ENCODE assay signal across 8 mouse cellular contexts in the genomic region with DNA sequence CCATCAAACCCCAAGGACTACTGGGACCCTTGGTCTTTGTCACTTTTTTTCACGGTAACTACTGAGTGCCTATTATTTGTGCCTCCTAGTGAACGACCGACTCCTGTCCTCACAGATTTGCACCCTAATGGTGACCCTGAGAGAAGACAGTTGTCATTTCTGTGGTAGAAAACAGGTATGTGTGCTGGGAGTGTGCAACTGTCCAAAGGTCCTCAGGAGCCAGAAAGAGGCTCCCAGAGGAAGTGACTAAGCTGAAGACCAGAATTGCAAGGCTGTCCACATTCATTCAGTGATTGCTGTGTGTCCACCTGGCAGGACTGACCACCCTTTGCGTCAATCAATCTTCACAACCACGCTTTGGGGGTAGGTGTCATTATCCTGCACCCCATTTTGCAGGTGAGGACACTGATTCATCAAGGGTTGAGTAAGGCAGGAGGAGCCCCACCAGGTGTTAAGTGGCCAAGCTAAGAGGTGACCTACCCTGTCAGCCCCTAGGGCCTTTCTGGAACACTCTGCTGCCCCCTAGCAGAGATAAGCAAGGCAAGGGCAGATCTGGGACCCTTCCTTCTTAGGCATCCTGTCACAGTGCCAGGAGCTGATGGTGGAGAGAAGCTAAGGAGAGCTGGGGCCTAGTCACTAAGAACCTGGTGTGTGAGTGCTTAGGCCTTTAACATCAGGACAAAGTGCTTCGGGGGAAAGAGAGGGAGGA. TPM values are rescaled to one million over a fixed set of nuclear protein-coding genes. Genes with fewer than 3 reads are reported as not detected.
DNase-seq lines count a peak whose midpoint lies in the region; ATAC-seq and TF ChIP-seq lines count a peak whose summit lies in the region.

No protein-coding gene starts in this region.

- H3K9ac ChIP-seq in midbrain, embryonic 11.5 days (ENCODE audit: low read length), result no peak overlapping the region

- no peaks in the 10 kb centered on the region for H3K36me3 ChIP-seq in kidney, adult 2 months (ENCODE audit: control insufficient read depth, insufficient read depth, low read length)
- no peaks in the 10 kb centered on the region for H3K36me3 ChIP-seq in hindbrain, embryonic 10.5 days
- H3K36me3 ChIP-seq in midbrain, embryonic 11.5 days (ENCODE audit: control insufficient read depth, insufficient read depth, low read length), result no peaks in the 10 kb centered on the region

- peaks cover 5% of the 10 kb centered on the region for H3K4me1 ChIP-seq in kidney, adult 2 months (ENCODE audit: control insufficient read depth, insufficient read depth, low read length)
- H3K4me1 ChIP-seq in brown adipose tissue, adult 24 weeks (ENCODE audit: control insufficient read depth, insufficient read depth, insufficient read length, low read length), result peaks cover 27% of the 10 kb centered on the region; the same call in 1 of the 2 replicates
- H3K4me1 ChIP-seq in hindbrain, embryonic 10.5 days (replicated peaks), result peaks cover 28% of the 10 kb centered on the region
- no peaks in the 10 kb centered on the region for H3K4me1 ChIP-seq in midbrain, embryonic 11.5 days (ENCODE audit: control insufficient read depth, insufficient read depth, low read length)

- no peak for DNase-seq in kidney, adult 2 months
- DNase-seq in kidney, postnatal 14 days, result no peak
- DNase-seq in hindbrain, embryonic 10.5 days (ENCODE audit: low spot score), result no peak
- no peak for DNase-seq in midbrain, embryonic 11.5 days (ENCODE audit: low spot score, missing footprints)
- DNase-seq in left cerebral cortex, postnatal 4 days, result no peak
- DNase-seq in layer of hippocampus, adult 9-10 months (ENCODE audit: low spot score), result no peak

- peak overlapping the region; percentile 78; the same call in 1 of the 2 replicates for H3K4me3 ChIP-seq in kidney, adult 2 months (ENCODE audit: insufficient read depth, low read depth, low read length)
- peak overlapping the region; percentile 49 for H3K4me3 ChIP-seq in brown adipose tissue, adult 24 weeks (ENCODE audit: insufficient read depth, low read depth, low read length)
- peak overlapping the region; percentile 68 for H3K4me3 ChIP-seq in hindbrain, embryonic 10.5 days
- peak overlapping the region; percentile 42; the same call in 1 of the 2 replicates for H3K4me3 ChIP-seq in midbrain, embryonic 11.5 days (ENCODE audit: low read depth, low read length)

- H3K27me3 ChIP-seq in kidney, adult 2 months (replicated peaks; ENCODE audit: control insufficient read depth, insufficient read depth, low read length), result no peaks in the 10 kb centered on the region
- H3K27me3 ChIP-seq in hindbrain, embryonic 10.5 days (ENCODE audit: insufficient read depth, poor library complexity, severe bottlenecking), result peaks cover 21% of the 10 kb centered on the region
- H3K27me3 ChIP-seq in midbrain, embryonic 11.5 days (ENCODE audit: control insufficient read depth, insufficient read depth, low read length), result no peaks in the 10 kb centered on the region

- no peak for TF ChIP-seq POLR2A in kidney, adult 2 months (IDR thresholded peaks at IDR 0.05; ENCODE audit: low read depth, low read length)

- WGBS in kidney, adult 2 months, result 35% methylated on average over 6 of the region's 6 CpGs
- WGBS in hindbrain, embryonic 10.5 days, result 35% methylated on average over 6 of the region's 6 CpGs
- 47% methylated on average over 6 of the region's 6 CpGs for WGBS in midbrain, embryonic 11.5 days

- TF ChIP-seq CTCF in kidney, adult 2 months (conservative IDR thresholded peaks at IDR 0.05; ENCODE audit: insufficient read depth, insufficient read length, low read depth, low read length), result no peak

- H3K9me3 ChIP-seq in hindbrain, embryonic 10.5 days, result no peaks in the 10 kb centered on the region
- H3K9me3 ChIP-seq in midbrain, embryonic 11.5 days (ENCODE audit: control insufficient read depth, low read length), result no peaks in the 10 kb centered on the region

- 0 out of 2 replicates have a peak, but pooled peaks have one; percentile 16 for ATAC-seq in midbrain, embryonic 11.5 days (ENCODE audit: low FRiP score)
- ATAC-seq in erythroid progenitor cell, adult 5-6 weeks (replicated peaks; ENCODE audit: low FRiP score, poor library complexity, severe bottlenecking), result no peak

- peak overlapping the region; percentile 59 for H3K4me2 ChIP-seq in midbrain, embryonic 11.5 days

- no peak overlapping the region for H3K27ac ChIP-seq in kidney, adult 2 months (ENCODE audit: insufficient read depth, low read depth, low read length)
- peak overlapping the region; percentile 32 for H3K27ac ChIP-seq in brown adipose tissue, adult 24 weeks (replicated peaks; ENCODE audit: low read depth, low read length)
- H3K27ac ChIP-seq in hindbrain, embryonic 10.5 days, result peak overlapping the region; percentile 83; the same call in 1 of the 2 replicates
- no peak overlapping the region for H3K27ac ChIP-seq in midbrain, embryonic 11.5 days (ENCODE audit: low read depth, low read length)

- intact Hi-C loops in left cerebral cortex, postnatal 4 days (cut with DNase I), result no loop called here

RNA-seq across cellular contexts. Expression of gene Myzap, which starts 0.6 kb away (rescaled TPM):
- polyA plus RNA-seq in kidney, adult 2 months (2012; rRNA removed), result 3.6 and 4.1 TPM in 2 replicates
- polyA plus RNA-seq in brown adipose tissue, adult 24 weeks (2012; ENCODE audit: insufficient read depth, insufficient read length, missing spikeins), result 2.0 TPM in 2 replicates
- 4.4 and 4.9 TPM in 2 replicates for polyA plus RNA-seq in hindbrain, embryonic 10.5 days (2016; fragmentation: Nextera tagmentation; extraction: Ambion mirVana)
- 4.5 and 6.9 TPM in 2 replicates for polyA plus RNA-seq in midbrain, embryonic 11.5 days (2014; fragmentation: Nextera tagmentation; extraction: Ambion mirVana)
- total RNA-seq in left cerebral cortex, postnatal 4 days (2021), result 1 to 10 TPM; 2.7 to 2.9 TPM
- 1.3 and 2.2 TPM in 2 replicates for total RNA-seq in erythroid progenitor cell, adult 5-6 weeks (2015; ENCODE audit: low replicate concordance)
- total RNA-seq in erythroid progenitor cell, adult 5-6 weeks (2017; ENCODE audit: low replicate concordance), result 3.6 TPM in 1 of 2 replicates, not detected in the other

Comparison
In these comparisons a context has a peak if more than half of its experiments do, and no peak if none do; other contexts are left out.
1. H3K27ac ChIP-seq: peak in brown adipose tissue, adult 24 weeks (single experiment) and hindbrain, embryonic 10.5 days (single experiment); none in kidney, adult 2 months (single experiment) and midbrain, embryonic 11.5 days (single experiment).
2. Peak in every context shown above with its lines, with median percentiles within 50 percentile points of each other: H3K4me3 ChIP-seq.